Mouse (Mus musculus) activated CD4-positive, CD25-positive, alpha-beta regulatory T cell (primary cell): Measurements from ENCODE around the gene Lmod2. TPM values are rescaled to one million over a fixed set of nuclear protein-coding genes. Genes with fewer than 3 reads are reported as not detected.

Experiments
- polyA plus RNA-seq, 2 experiments: library from polyadenylated mRNA; unstranded; fragments of 100-300 nt; shearing (Covaris generic); gene quantifications; one replicate each; pipeline ENCODE4 v1.2.1; 2017

Lmod2 gene
- not detected for polyA plus RNA-seq

DNA sequence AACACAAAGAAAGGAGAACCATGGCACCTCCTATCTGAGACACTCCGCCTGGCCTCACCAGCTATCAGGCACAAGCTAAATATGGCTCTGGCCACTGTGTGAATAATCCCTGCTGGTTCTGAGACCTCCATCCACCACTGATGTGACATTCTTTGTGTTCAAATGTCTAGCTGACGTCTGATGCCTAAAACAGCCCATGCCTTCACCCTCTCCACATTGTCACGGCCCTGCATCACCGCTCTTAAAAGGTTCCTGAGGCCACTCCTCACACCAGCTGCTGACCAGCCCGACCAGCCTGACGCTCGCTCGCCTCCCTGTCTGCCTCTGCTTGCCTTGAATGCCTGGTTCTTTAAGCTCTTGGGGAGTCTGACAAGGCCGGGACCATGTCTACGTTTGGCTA is at the start of gene Lmod2:
Gene Lmod2 (plus strand): TSS at position 263 of the 400 bp plus-strand sequence.

Other genes with a start within 250 kb of the Lmod2 start
- gene Iqub, start 82.7 kb upstream of the Lmod2 start, polyA plus RNA-seq, result not detected
- gene Ndufa5, start 69.7 kb upstream of the Lmod2 start, polyA plus RNA-seq, result 100 to 1,000 TPM; 142 to 174 TPM
- gene Asb15, start 69.6 kb upstream of the Lmod2 start, polyA plus RNA-seq, result under 1 TPM in 1 of 2 experiments, not detected in 1; 0.26 TPM
- 10 to 100 TPM; 34.6 to 36.8 TPM for gene Wasl, start 67.2 kb downstream of the Lmod2 start, polyA plus RNA-seq
- gene Hyal6, start 135.5 kb downstream of the Lmod2 start, polyA plus RNA-seq, result under 1 TPM in 1 of 2 experiments, not detected in 1; 0.22 TPM
- gene Hyal4, start 150.6 kb downstream of the Lmod2 start, polyA plus RNA-seq, result not detected
- under 1 TPM in 1 of 2 experiments, not detected in 1; 0.14 TPM for gene Spam1, start 193.4 kb downstream of the Lmod2 start, polyA plus RNA-seq